Mouse (Mus musculus) hindbrain, postnatal 0 days (tissue): ENCODE data around the gene Espl1. TPM values are rescaled to one million over a fixed set of nuclear protein-coding genes. Genes with fewer than 3 reads are reported as not detected.
A peak's percentile ranks its signal among the peaks of the same experiment; 100 is the strongest.

ENCODE experiments used
- ATAC-seq: fragments of 200-750 bp; cut with Nextera tagmentation; 2 replicates; pipeline ENCODE4 v1.8.0; 2017; ENCODE audit warnings: mild to moderate bottlenecking, moderate TSS enrichment, moderate library complexity
- DNase-seq: peaks from one replicate; pipeline ENCODE4 v3.0.0-alpha.2; 2015; ENCODE audit warnings: low spot score
- H3K27ac ChIP-seq: fragments of 300-500 bp; sonication (generic); 2 replicates; pipeline ENCODE4 v1.5.1; 2014; ENCODE audit warnings: mild to moderate bottlenecking
- H3K27me3 ChIP-seq: fragments of 300-500 bp; sonication (generic); 2 replicates; pipeline ENCODE4 v1.6.1; 2014; ENCODE audit warnings: low read length, mixed read lengths; ENCODE audit not compliant: insufficient read depth
- H3K36me3 ChIP-seq: fragments of 300-500 bp; sonication (generic); 2 replicates; pipeline ENCODE4 v1.6.1; 2014; ENCODE audit warnings: low read length, mixed read lengths; ENCODE audit not compliant: insufficient read depth
- H3K4me1 ChIP-seq: fragments of 300-500 bp; sonication (generic); 2 replicates; pipeline ENCODE4 v1.6.1; 2014; ENCODE audit warnings: antibody characterized with exemption, low read length, mixed read lengths; ENCODE audit not compliant: insufficient read depth
- H3K4me2 ChIP-seq: fragments of 300-500 bp; sonication (generic); 2 replicates; pipeline ENCODE4 v1.6.1; 2014; ENCODE audit warnings: low read depth, mild to moderate bottlenecking, low read length, moderate library complexity, mixed read lengths
- H3K4me3 ChIP-seq: fragments of 300-500 bp; sonication (generic); 2 replicates; pipeline ENCODE4 v1.5.1; 2014; ENCODE audit warnings: low read length
- H3K9ac ChIP-seq: fragments of 300-500 bp; sonication (generic); replicated peaks from 2 replicates; pipeline ENCODE4 v1.6.1; 2014; ENCODE audit warnings: mild to moderate bottlenecking, low read length, moderate library complexity, mixed read lengths
- H3K9me3 ChIP-seq: fragments of 300-500 bp; sonication (generic); 2 replicates; pipeline ENCODE4 v1.6.1; 2016; ENCODE audit warnings: low read length, mixed read lengths
- CTCF ChIP-seq: IDR thresholded peaks from 2 replicates; pipeline ENCODE4 v1.5.1; 2016; ENCODE audit warnings: antibody characterized with exemption, control low read depth, low read depth
- WGBS: fragments of 180-500 bp; shearing (Covaris S2); extraction: QIAGEN DNeasy Blood & Tissue Kit; methylation state at CpG from one replicate; pipeline ENCODE4 v1.1.7; 2014; 5-methylcytosine and 5-hydroxymethylcytosine counted together
- polyA plus RNA-seq: library from polyadenylated mRNA; unstranded; fragments of >200 nt; fragmentation: Nextera tagmentation; extraction: Ambion mirVana; gene quantifications from 2 replicates; pipeline ENCODE4 v1.2.1, GENCODE M21; 2015
- total RNA-seq: library from RNA; depleted of rRNA; stranded (reverse); fragments of >200 nt; gene quantifications from 2 replicates; pipeline ENCODE4 v1.2.3, GENCODE M21; 2014

Espl1 gene
- total and polyA plus RNA-seq, 2 experiments from 2014 or later = 3.8 to 7.3 TPM

GRCm38 (mm10) chr15:102350138-102350941 lies 54.3 kb downstream of the Espl1 start, which contains the start of gene Aaas:
Gene Aaas, minus strand, starts transcription at chr15:102350771.
- Histone ChIP-seq H3K9ac (peak within 1 kb of the TSS; percentile 58), H3K4me3 (peak within 1 kb of the TSS; percentile 54), H3K27me3 (no peaks in the 10 kb centered on the region), H3K4me2 (peak within 1 kb of the TSS; percentile 83), H3K27ac (peak within 1 kb of the TSS; percentile 66; the same call in 1 of the 2 replicates), H3K36me3 (0 out of 2 replicates have a peak, but pooled peaks cover 4% of the 10 kb centered on the region), H3K9me3 (no peaks in the 10 kb centered on the region), H3K4me1 (peaks cover 5% of the 10 kb centered on the region)
- 1% methylated on average over 56 of the region's 56 CpGs for whole genome bisulfite sequencing
- peak; percentile 92 for TF ChIP-seq CTCF
- peak; percentile 98 for DNase-seq
- peak; percentile 91 for ATAC-seq

GRCm38 (mm10) chr15:102350942-102351291 lies 54.9 kb downstream of the Espl1 start:
- Histone ChIP-seq H3K4me2 (peak overlapping the region; percentile 83), H3K27me3 (no peaks in the 10 kb centered on the region), H3K9me3 (no peaks in the 10 kb centered on the region), H3K4me3 (peak overlapping the region; percentile 54), H3K36me3 (no peaks in the 10 kb centered on the region), H3K27ac (peak overlapping the region; percentile 66; the same call in 1 of the 2 replicates), H3K9ac (peak overlapping the region; percentile 58), H3K4me1 (peaks cover 5% of the 10 kb centered on the region)
- 12% methylated on average over 11 of the region's 11 CpGs for WGBS
- peak; percentile 51 for ATAC-seq
- no peak for DNase-seq
- TF ChIP-seq CTCF = no peak

DNA sequence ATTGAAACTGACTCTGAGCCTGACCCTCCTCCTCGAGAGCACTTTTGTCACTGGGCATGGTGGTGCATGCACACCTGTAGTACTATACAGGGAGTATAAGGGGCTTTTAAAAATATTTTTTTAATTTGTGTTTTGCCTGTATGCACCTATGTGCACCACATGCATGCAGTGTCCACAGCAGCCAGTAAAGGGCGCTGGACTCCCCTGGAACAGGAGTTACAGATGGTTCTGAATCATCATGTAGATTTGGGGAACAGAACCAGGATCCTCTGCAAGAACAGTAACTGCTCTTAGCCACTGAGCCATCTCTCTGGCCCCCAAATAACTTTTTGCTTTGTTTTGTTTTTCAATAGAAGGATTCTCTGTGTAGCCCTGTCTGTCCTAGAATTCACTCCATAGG lies 56.1 kb downstream of the Espl1 start:
- peak; percentile 15; the same call in 1 of the 2 replicates for TF ChIP-seq CTCF
- ATAC-seq = no peak
- 67% methylated on average over 2 of the region's 2 CpGs for WGBS
- Histone ChIP-seq H3K27ac (no peak overlapping the region), H3K27me3 (peaks cover 6% of the 10 kb centered on the region; the same call in 1 of the 2 replicates), H3K9me3 (no peaks in the 10 kb centered on the region), H3K4me1 (peaks cover 5% of the 10 kb centered on the region), H3K4me3 (no peak overlapping the region), H3K4me2 (no peak overlapping the region), H3K36me3 (no peaks in the 10 kb centered on the region), H3K9ac (no peak overlapping the region)
- no peak for DNase-seq

DNA sequence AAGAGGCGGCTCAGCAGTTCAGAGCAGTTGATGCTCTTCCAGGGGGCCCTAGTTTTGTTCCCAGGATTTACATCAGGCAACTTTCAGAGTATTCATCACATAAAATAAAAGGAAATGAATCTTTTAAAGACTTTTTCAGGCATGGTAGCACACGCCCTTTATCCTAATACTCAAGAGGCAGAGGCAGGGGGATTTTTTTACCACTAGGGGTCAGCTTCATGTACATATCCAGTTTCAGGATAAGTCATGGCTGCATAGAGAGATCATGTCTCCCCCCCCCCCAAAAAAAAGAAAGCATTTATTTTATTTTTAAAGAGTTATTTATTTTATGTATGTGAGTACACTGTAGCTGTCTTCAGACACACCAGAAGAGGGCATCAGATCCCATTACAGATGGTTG lies 57.9 kb downstream of the Espl1 start:
- Histone ChIP-seq H3K4me1 (peaks cover 13% of the 10 kb centered on the region), H3K9me3 (no peaks in the 10 kb centered on the region), H3K27ac (no peak overlapping the region), H3K9ac (no peak overlapping the region), H3K27me3 (peaks cover 22% of the 10 kb centered on the region), H3K4me3 (no peak overlapping the region), H3K36me3 (no peaks in the 10 kb centered on the region), H3K4me2 (no peak overlapping the region)
- 84% methylated on average over 2 of the region's 2 CpGs for WGBS
- DNase-seq = no peak
- ATAC-seq = no peak
- peak; percentile 9; the same call in 1 of the 2 replicates for TF ChIP-seq CTCF

- TF ChIP-seq CTCF = peak; percentile 56
- WGBS = under 1% methylated on average over 47 of the region's 49 CpGs
- peaks cover 22% of the 10 kb centered on the region for H3K27me3 ChIP-seq
- H3K9ac ChIP-seq = peak overlapping the region; percentile 57
- peak overlapping the region; percentile 97 for H3K4me2 ChIP-seq
- H3K4me3 ChIP-seq = peak overlapping the region; percentile 50
- H3K36me3 ChIP-seq = no peaks in the 10 kb centered on the region
- DNase-seq (peak; percentile 65), ATAC-seq (peak; percentile 56; the same call in 1 of the 2 replicates)
- peak overlapping the region; percentile 77 for H3K27ac ChIP-seq
- H3K4me1 ChIP-seq = peaks cover 8% of the 10 kb centered on the region
- no peaks in the 10 kb centered on the region for H3K9me3 ChIP-seq
These were observed 59.2 kb downstream of the Espl1 start for GRCm38 (mm10) chr15:102355134-102355870.

DNA sequence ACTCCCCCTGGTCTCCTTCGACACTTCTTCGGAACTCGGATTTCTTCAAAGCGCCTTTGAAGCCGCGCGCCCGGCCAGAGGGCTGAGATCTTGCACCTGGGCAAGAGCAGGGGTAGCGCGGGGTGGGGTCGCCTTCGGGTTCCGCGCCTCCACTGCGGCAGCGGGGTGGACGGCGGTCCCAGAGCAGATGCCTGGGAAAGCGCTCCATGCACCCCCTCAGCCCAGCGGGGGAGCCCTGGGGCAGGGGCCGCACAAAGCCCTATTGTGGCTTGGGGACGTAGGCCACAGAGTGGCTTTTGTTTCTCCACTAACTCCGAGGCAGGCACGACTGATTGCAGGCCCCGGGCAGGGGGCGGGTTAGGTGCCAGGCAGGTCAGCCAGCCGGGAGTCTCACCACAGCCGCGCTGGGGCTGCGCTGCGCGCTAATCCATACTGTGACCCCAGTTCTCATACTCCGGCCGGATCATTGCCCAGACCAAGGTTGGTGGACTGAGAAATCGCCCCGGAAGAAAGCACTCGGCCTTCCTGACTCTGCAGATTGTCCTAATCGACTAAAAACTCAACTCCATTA lies 59.9 kb downstream of the Espl1 start:
- Histone ChIP-seq H3K9me3 (no peaks in the 10 kb centered on the region), H3K4me3 (peak overlapping the region; percentile 50)
- no peak for TF ChIP-seq CTCF

More for the DNA sequence above, 59.9 kb downstream of the Espl1 start:
- peak overlapping the region; percentile 97 for H3K4me2 ChIP-seq
- H3K27ac ChIP-seq = peak overlapping the region; percentile 77
- peak; percentile 34 for DNase-seq
- ATAC-seq = peak; percentile 61
- H3K9ac ChIP-seq = peak overlapping the region; percentile 57
- no peaks in the 10 kb centered on the region for H3K36me3 ChIP-seq
- H3K4me1 ChIP-seq = peaks cover 8% of the 10 kb centered on the region
- 2% methylated on average over 38 of the region's 38 CpGs for WGBS
- H3K27me3 ChIP-seq = peaks cover 22% of the 10 kb centered on the region
